Mouse (Mus musculus) intestine, embryonic 14.5 days (tissue): ENCODE measurements around the gene Slc25a45. TPM values are rescaled to one million over a fixed set of nuclear protein-coding genes. Genes with fewer than 3 reads are reported as not detected.

ENCODE experiments used
- ATAC-seq: fragments of 200-750 bp; cut with Nextera tagmentation; replicated peaks from 2 replicates; pipeline ENCODE4 v1.8.0; 2017; ENCODE audit warnings: low read depth, moderate number of reproducible peaks, moderate TSS enrichment, moderate library complexity; ENCODE audit not compliant: low FRiP score, low TSS enrichment
- DNase-seq: peaks from one replicate; pipeline ENCODE4 v3.0.0-alpha.2; 2018; ENCODE audit warnings: low spot score
- H3K27ac ChIP-seq: fragments of 300-500 bp; sonication (generic); 2 replicates; pipeline ENCODE4 v1.5.1; 2014; ENCODE audit warnings: low read depth, mild to moderate bottlenecking, control low read depth
- H3K27me3 ChIP-seq: fragments of 300-500 bp; sonication (generic); replicated peaks from 2 replicates; pipeline ENCODE4 v1.6.1; 2014; ENCODE audit warnings: low read length, control low read depth; ENCODE audit not compliant: control insufficient read depth, insufficient read depth
- H3K36me3 ChIP-seq: fragments of 300-500 bp; sonication (generic); 2 replicates; pipeline ENCODE4 v1.6.1; 2014; ENCODE audit warnings: low read length, control low read depth; ENCODE audit not compliant: control insufficient read depth, insufficient read depth
- H3K4me1 ChIP-seq: fragments of 300-500 bp; sonication (generic); replicated peaks from 2 replicates; pipeline ENCODE4 v1.6.1; 2014; ENCODE audit warnings: low read length, control low read depth, mixed read lengths; ENCODE audit not compliant: control insufficient read depth, insufficient read depth
- H3K4me2 ChIP-seq: fragments of 300-500 bp; sonication (generic); 2 replicates; pipeline ENCODE4 v1.6.1; 2014; ENCODE audit warnings: low read length
- H3K4me3 ChIP-seq: fragments of 300-500 bp; sonication (generic); 2 replicates; pipeline ENCODE4 v1.5.1; 2014; ENCODE audit warnings: low read depth, low read length, control low read depth, mixed read lengths
- H3K9ac ChIP-seq: fragments of 300-500 bp; sonication (generic); 2 replicates; pipeline ENCODE4 v1.6.1; 2014; ENCODE audit warnings: mild to moderate bottlenecking, low read length
- H3K9me3 ChIP-seq: fragments of 300-500 bp; sonication (generic); 2 replicates; pipeline ENCODE4 v1.6.1; 2016; ENCODE audit warnings: low read length, control low read depth; ENCODE audit not compliant: control insufficient read depth
- WGBS: fragments of 180-500 bp; shearing (Covaris S2); extraction: QIAGEN DNeasy Blood & Tissue Kit; methylation state at CpG from one replicate; pipeline ENCODE4 v1.1.7; 2014; 5-methylcytosine and 5-hydroxymethylcytosine counted together
- polyA plus RNA-seq: library from polyadenylated mRNA; unstranded; fragments of >200 nt; fragmentation: Nextera tagmentation; extraction: Ambion mirVana; gene quantifications from 2 replicates; pipeline ENCODE4 v1.2.1, GENCODE M21; 2014

Slc25a45 gene
- polyA plus RNA-seq, 1 experiment from 2014 or later = 2.1 TPM

DNA sequence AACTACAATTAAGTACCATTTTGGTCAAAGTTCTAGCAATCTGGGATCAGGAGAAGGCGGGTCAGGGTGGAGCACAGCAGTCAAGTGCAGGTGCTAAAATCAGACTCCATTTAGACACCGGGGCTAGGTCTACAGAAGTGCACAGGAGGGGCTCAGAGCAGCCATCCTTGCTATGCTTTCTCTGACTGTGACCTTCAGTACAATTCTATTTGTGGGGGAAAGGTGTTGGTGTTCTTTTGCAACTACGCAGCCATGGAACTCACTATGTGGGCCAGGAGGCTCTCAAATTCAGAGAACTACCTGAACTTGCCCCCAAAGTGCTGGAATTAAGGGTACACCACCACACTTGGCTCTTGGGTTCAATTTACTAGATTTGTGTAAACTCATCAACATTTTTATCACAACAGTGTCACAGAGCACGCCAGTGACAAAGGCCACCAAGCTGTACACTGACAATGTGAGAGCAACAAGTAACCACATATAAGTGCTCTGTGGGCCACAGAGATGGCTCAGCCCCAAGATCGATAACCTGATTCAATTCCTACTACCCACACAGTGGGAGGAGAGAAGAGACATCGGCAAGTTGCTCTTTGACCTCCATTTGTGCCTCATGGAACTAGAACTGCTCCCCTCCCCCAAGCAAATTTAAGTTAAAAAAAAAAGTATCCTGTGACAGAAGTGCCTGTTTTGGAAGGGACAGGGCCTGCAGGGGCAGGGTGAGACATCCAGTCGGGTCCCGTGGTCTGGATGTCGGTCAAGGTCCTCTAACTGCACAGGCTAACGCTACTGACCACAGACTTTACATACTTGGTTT is 44.1 kb upstream of the Slc25a45 start:
- 87% methylated on average over 10 of the region's 10 CpGs for WGBS
- H3K36me3 ChIP-seq = no peaks in the 10 kb centered on the region
- no peaks in the 10 kb centered on the region for H3K9me3 ChIP-seq
- H3K4me2 ChIP-seq = no peak overlapping the region
- no peak for DNase-seq
- H3K4me1 ChIP-seq = no peaks in the 10 kb centered on the region; the same call in 1 of the 2 replicates
- H3K27me3 ChIP-seq = no peaks in the 10 kb centered on the region
- H3K9ac ChIP-seq = no peak overlapping the region
- no peak for ATAC-seq
- H3K27ac ChIP-seq = no peak overlapping the region
- H3K4me3 ChIP-seq = no peak overlapping the region

GRCm38 (mm10) chr19:5834260-5834925 is 43.2 kb upstream of the Slc25a45 start:
- DNase-seq = no peak
- Histone ChIP-seq H3K4me3 (no peak overlapping the region), H3K4me2 (no peak overlapping the region), H3K27me3 (no peaks in the 10 kb centered on the region), H3K9ac (no peak overlapping the region), H3K36me3 (no peaks in the 10 kb centered on the region), H3K4me1 (no peaks in the 10 kb centered on the region; the same call in 1 of the 2 replicates), H3K27ac (no peak overlapping the region), H3K9me3 (no peaks in the 10 kb centered on the region)
- ATAC-seq = no peak
- 85% methylated on average over 12 of the region's 12 CpGs for WGBS

DNA sequence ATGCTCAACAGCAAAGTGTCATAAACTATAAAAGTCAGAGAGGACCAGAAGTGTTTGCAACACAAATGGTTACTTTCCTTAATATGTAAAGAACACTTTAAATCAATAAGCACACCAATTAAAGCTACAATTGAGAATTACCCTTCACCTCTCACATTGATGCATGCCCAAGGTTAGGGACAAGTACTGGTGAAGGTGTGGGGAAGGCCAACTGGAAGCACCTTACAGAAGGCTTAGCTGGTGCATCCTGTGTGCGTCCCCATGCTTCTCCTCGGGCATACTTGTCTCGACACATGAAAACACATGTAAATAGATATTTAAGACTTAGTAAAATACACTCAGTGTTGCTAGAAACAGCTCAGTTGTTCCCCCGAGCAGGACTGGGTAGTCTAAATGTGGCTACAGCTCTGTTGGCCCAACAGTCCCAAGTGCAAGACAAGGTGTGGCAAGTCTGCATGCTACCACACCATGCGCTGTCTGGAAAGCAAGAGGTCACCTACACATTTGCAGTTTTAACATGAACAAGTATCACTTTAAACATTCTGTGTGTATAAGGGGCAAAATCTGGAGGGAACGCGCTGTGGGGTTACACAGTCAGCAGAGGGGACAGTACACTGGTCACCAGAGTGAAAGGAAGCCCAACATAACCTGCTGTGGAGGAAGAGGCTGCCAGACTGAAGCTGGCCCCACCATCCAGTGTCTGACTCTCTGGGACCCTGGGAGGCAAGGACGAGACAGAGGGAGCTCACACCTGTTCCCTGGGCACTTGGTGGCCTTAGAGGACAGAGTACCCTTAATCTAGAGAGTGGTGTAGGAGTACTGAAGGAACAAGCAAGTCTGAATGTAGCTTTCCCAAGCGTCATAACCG is 42.3 kb upstream of the Slc25a45 start:
- 89% methylated on average over 10 of the region's 10 CpGs for WGBS
- no peak for DNase-seq
- Histone ChIP-seq H3K9me3 (no peaks in the 10 kb centered on the region), H3K36me3 (no peaks in the 10 kb centered on the region), H3K27me3 (no peaks in the 10 kb centered on the region), H3K27ac (no peak overlapping the region), H3K9ac (no peak overlapping the region), H3K4me1 (no peaks in the 10 kb centered on the region; the same call in 1 of the 2 replicates), H3K4me2 (no peak overlapping the region), H3K4me3 (no peak overlapping the region)
- no peak for ATAC-seq

DNA sequence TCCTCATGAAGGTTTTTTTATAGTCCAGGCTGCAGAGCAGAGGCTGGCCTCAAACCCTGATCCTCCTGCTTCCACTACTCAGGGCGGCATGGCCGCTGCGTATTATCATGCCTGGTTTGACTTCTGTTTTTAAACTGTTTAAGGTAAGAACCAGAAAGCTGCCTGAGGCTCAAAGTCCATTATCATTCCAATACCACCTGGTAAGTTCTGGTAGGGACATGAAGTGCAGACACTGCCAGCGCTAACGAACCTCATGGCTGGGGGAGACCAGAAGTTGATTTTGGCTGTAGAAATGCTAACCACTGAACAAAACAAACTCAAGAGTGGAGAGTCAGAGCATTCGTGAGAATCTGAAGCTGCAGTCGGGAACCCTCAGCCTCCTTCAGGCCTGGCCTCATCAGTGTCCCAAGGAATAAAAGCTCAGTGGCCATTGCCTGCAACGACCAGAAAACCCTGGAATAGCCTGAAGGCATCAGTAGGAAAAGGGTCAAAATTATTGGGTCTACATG is 41.6 kb upstream of the Slc25a45 start:
- WGBS = 81% methylated on average over 8 of the region's 8 CpGs

DNA sequence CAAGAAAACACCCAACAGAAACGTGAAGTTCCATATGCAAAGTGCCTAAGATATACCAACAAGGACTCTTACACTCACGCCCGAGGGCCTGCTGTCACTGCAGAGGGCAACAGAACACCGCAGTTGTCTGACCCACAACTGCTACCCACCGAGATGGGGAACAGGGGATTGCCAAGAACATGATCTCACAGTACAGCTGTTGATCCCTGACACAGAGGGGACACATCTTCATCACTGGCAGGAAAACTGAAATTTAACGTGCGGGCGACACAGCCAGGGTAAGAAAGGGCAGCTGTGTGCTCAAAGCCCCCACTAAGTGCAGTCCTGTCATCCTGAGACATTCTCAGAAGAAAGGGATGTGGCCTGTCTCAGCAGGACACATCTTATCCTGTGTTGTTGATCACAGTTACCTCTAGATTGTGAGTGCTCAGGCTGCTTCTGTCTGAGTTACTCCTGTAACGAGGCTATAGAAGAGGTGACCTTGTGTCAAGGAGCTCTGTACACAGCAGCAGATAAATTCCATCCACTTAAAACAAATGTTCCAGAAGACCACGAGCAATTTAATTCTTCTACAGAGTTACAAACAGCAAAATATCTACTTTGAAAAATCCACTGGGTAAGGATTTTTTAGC is 40.6 kb upstream of the Slc25a45 start:
- no peak overlapping the region for H3K9ac ChIP-seq
- DNase-seq (no peak), ATAC-seq (no peak)
- no peak overlapping the region for H3K4me2 ChIP-seq
- H3K4me3 ChIP-seq = no peak overlapping the region
- H3K4me1 ChIP-seq = no peaks in the 10 kb centered on the region
- no peaks in the 10 kb centered on the region for H3K36me3 ChIP-seq
- no peak overlapping the region for H3K27ac ChIP-seq
- 69% methylated on average over 10 of the region's 10 CpGs for whole genome bisulfite sequencing
- H3K27me3 ChIP-seq = no peaks in the 10 kb centered on the region
- H3K9me3 ChIP-seq = no peaks in the 10 kb centered on the region

More for the DNA sequence above, 41.6 kb upstream of the Slc25a45 start:
- H3K4me1 ChIP-seq = no peaks in the 10 kb centered on the region; the same call in 1 of the 2 replicates
- ATAC-seq (no peak), DNase-seq (no peak)
- no peak overlapping the region for H3K4me3 ChIP-seq
- no peaks in the 10 kb centered on the region for H3K9me3 ChIP-seq
- no peak overlapping the region for H3K9ac ChIP-seq
- H3K36me3 ChIP-seq = no peaks in the 10 kb centered on the region
- H3K27me3 ChIP-seq = no peaks in the 10 kb centered on the region
- no peak overlapping the region for H3K27ac ChIP-seq
- H3K4me2 ChIP-seq = no peak overlapping the region

DNA sequence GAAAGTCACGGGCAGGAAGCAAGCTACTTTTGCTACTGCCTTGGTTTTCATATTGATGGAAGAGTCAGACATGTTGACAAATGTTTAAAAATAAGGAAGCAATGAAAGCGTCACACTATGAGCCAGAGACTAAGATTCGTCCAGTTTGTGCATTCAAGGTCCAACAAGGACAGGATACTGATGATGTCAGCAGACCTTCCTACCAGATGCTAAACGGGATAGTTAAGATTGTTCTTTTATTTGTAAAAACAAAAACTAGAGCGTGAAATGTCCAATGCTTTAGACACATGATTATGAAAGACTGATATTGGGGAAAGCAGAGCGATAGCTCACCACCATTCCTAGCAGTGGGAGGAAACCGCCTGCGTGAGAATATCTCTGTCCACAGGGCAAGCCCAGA is 40.0 kb upstream of the Slc25a45 start:
- Histone ChIP-seq H3K36me3 (no peaks in the 10 kb centered on the region), H3K27ac (no peak overlapping the region), H3K9me3 (no peaks in the 10 kb centered on the region), H3K27me3 (no peaks in the 10 kb centered on the region), H3K4me2 (no peak overlapping the region), H3K4me1 (peaks cover 3% of the 10 kb centered on the region), H3K4me3 (no peak overlapping the region), H3K9ac (no peak overlapping the region)
- no peak for ATAC-seq
- 78% methylated on average over 8 of the region's 8 CpGs for WGBS
- DNase-seq = no peak

- whole genome bisulfite sequencing = 85% methylated on average over 12 of the region's 12 CpGs
- DNase-seq = no peak
- H3K4me1 ChIP-seq = peaks cover 7% of the 10 kb centered on the region
These were observed 39.3 kb upstream of the Slc25a45 start for GRCm38 (mm10) chr19:5838136-5838891.

More at GRCm38 (mm10) chr19:5838136-5838891, 39.3 kb upstream of the Slc25a45 start:
- no peak overlapping the region for H3K4me2 ChIP-seq
- ATAC-seq = no peak
- H3K27me3 ChIP-seq = no peaks in the 10 kb centered on the region
- H3K9ac ChIP-seq = no peak overlapping the region
- no peak overlapping the region for H3K27ac ChIP-seq
- no peaks in the 10 kb centered on the region for H3K36me3 ChIP-seq
- H3K4me3 ChIP-seq = no peak overlapping the region
- H3K9me3 ChIP-seq = no peaks in the 10 kb centered on the region
